ENCODE assay signal across 8 mouse cellular contexts in the genomic region with DNA sequence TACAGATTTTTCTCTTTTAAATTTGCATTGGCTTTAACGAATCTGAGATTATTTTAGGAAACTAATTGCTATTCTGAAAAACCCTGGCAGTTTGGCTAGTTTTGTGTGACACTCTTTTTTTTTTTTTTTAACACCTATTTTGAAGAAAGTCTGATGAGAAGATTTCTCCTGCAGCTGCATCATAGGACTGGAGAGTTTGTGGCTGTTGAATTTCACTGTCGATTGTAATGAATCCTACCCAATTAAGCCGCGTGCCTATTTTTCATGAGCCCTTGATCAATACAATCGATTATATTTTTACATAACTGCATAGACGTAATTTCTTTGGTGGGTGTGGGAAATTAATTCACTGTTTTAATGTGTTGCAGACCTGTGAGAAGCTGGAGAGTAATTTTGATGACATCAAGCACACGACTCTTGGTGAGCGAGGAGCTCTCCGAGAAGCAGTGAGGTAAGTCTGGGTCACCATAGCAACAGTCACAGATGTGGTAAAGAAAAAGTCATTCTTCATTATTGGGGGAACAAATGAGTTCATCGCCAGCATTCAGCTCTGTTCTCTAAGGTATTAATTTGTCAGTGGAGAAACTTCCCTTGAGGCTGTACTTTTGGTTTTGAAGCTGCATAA.
DNase-seq lines count a peak whose midpoint lies in the region; ATAC-seq lines count a peak whose summit lies in the region.

No protein-coding gene starts in this region.

- no peaks in the 10 kb centered on the region for H3K27me3 ChIP-seq in hindbrain, embryonic 13.5 days
- no peaks in the 10 kb centered on the region for H3K27me3 ChIP-seq in midbrain, embryonic 14.5 days (ENCODE audit: control insufficient read depth, insufficient read depth, low read length)

- DNase-seq in MN1 (ENCODE audit: low spot score): peak; percentile 74
- DNase-seq in embryo, embryonic 9.5 days (ENCODE audit: extremely low spot score): peak; percentile 28
- DNase-seq in midbrain, embryonic 14.5 days: peak; percentile 85
- no peak for DNase-seq in heart, adult 18-20 months
- no peak for DNase-seq in urinary bladder, postnatal 14 days (ENCODE audit: low spot score)
- DNase-seq in natural killer cell, adult 2 months (ENCODE audit: low spot score in 2 of 2): no peak

- peak overlapping the region; percentile 42 for H3K4me2 ChIP-seq in hindbrain, embryonic 13.5 days
- peak overlapping the region; percentile 43 for H3K4me2 ChIP-seq in midbrain, embryonic 14.5 days (ENCODE audit: low read length)

- peaks cover 10% of the 10 kb centered on the region for H3K4me1 ChIP-seq in hindbrain, embryonic 13.5 days (replicated peaks)
- peaks cover 7% of the 10 kb centered on the region; the same call in 1 of the 2 replicates for H3K4me1 ChIP-seq in midbrain, embryonic 14.5 days (ENCODE audit: control insufficient read depth, insufficient read depth, low read length)

- H3K9ac ChIP-seq in hindbrain, embryonic 13.5 days: no peak overlapping the region
- no peak overlapping the region for H3K9ac ChIP-seq in midbrain, embryonic 14.5 days (replicated peaks; ENCODE audit: low read length)

- no peaks in the 10 kb centered on the region for H3K36me3 ChIP-seq in hindbrain, embryonic 13.5 days
- no peaks in the 10 kb centered on the region for H3K36me3 ChIP-seq in midbrain, embryonic 14.5 days (ENCODE audit: control insufficient read depth, insufficient read depth, low read length)

- peak overlapping the region; percentile 18 for H3K4me3 ChIP-seq in hindbrain, embryonic 13.5 days
- H3K4me3 ChIP-seq in midbrain, embryonic 14.5 days (replicated peaks; ENCODE audit: low read depth, low read length): peak overlapping the region; percentile 12; the same call in 1 of the 2 replicates

- WGBS in hindbrain, embryonic 13.5 days: 27% methylated on average over 10 of the region's 10 CpGs
- 22% methylated on average over 10 of the region's 10 CpGs for WGBS in midbrain, embryonic 14.5 days

- H3K27ac ChIP-seq in hindbrain, embryonic 13.5 days: no peak overlapping the region
- no peak overlapping the region for H3K27ac ChIP-seq in midbrain, embryonic 14.5 days (replicated peaks; ENCODE audit: low read depth, low read length)

- ATAC-seq in hindbrain, embryonic 13.5 days (ENCODE audit: low FRiP score): peak; percentile 73
- peak; percentile 80 for ATAC-seq in midbrain, embryonic 14.5 days (ENCODE audit: low FRiP score, low TSS enrichment)
- no peak for ATAC-seq in activated CD4-positive, CD25-positive, alpha-beta regulatory T cell, adult 4 months

- H3K9me3 ChIP-seq in hindbrain, embryonic 13.5 days: no peaks in the 10 kb centered on the region
- no peaks in the 10 kb centered on the region for H3K9me3 ChIP-seq in midbrain, embryonic 14.5 days (ENCODE audit: control insufficient read depth, low read length)

Comparison
In these comparisons a context has a peak if more than half of its experiments do, and no peak if none do; other contexts are left out.
1. DNase-seq: peak in MN1 (single experiment), embryo, embryonic 9.5 days (single experiment) and midbrain, embryonic 14.5 days (single experiment); none in heart, adult 18-20 months (0 of 2), urinary bladder, postnatal 14 days (single experiment) and natural killer cell, adult 2 months (0 of 2).